Mouse (Mus musculus) lung, adult 2 months (tissue): Measurements from ENCODE around the gene Slc35f1. TPM values are rescaled to one million over a fixed set of nuclear protein-coding genes. Genes with fewer than 3 reads are reported as not detected.

Experiments used
- DNase-seq: peaks from one replicate; pipeline ENCODE4 v3.0.0; 2022
- H3K4me1 ChIP-seq: fragments of 200-500 bp; 2 replicates; pipeline ENCODE4 v1.6.1; 2011; ENCODE audit warnings: low read length; ENCODE audit not compliant: control insufficient read depth, insufficient read depth
- H3K4me3 ChIP-seq: fragments of 200-500 bp; replicated peaks from 2 replicates; pipeline ENCODE3; 2011; ENCODE audit warnings: low read depth, mild to moderate bottlenecking, control low read depth, low read length; ENCODE audit errors: extremely low read depth
- CTCF ChIP-seq: fragments of 200-500 bp; IDR thresholded peaks from 2 replicates; pipeline ENCODE4 v1.5.1; 2011; ENCODE audit warnings: mild to moderate bottlenecking, low read length, control low read depth; ENCODE audit not compliant: insufficient read depth
- POLR2A ChIP-seq: fragments of 200-500 bp; IDR thresholded peaks from 2 replicates; pipeline ENCODE4 v1.6.1; 2011; ENCODE audit warnings: low read depth, mild to moderate bottlenecking, control low read depth, low read length, borderline replicate concordance; ENCODE audit errors: extremely low read depth
- WGBS: fragments of 180-500 bp; shearing (Covaris S2); methylation state at CpG from one replicate; pipeline ENCODE4 v1.1.7; 2018; 5-methylcytosine and 5-hydroxymethylcytosine counted together
- polyA plus RNA-seq: library from polyadenylated mRNA; depleted of rRNA; stranded (reverse); fragments of >200 nt; gene quantifications from 2 replicates; pipeline ENCODE4 v1.2.3, GENCODE M21; 2012

Gene Slc35f1
- polyA plus RNA-seq, 1 experiment, result 0.27 TPM

GRCm38 (mm10) chr10:53124365-53124764 lies 434.0 kb downstream of the Slc35f1 start:
- WGBS, result 50% methylated on average over 6 of the region's 6 CpGs
- Histone ChIP-seq H3K4me3 (no peak overlapping the region), H3K4me1 (no peaks in the 10 kb centered on the region)
- TF ChIP-seq CTCF (no peak), POLR2A (no peak)
- no peak for DNase-seq

GRCm38 (mm10) chr10:53132707-53133106 lies 442.4 kb downstream of the Slc35f1 start:
- H3K4me1 ChIP-seq, result no peaks in the 10 kb centered on the region
- TF ChIP-seq CTCF (no peak), POLR2A (no peak)
- no peak overlapping the region for H3K4me3 ChIP-seq
- no peak for DNase-seq
- WGBS, result 47% methylated on average over 1 of the region's 1 CpGs

- H3K4me1 ChIP-seq, result no peaks in the 10 kb centered on the region
- H3K4me3 ChIP-seq, result no peak overlapping the region
- no peak for DNase-seq
- WGBS, result 51% methylated on average over 2 of the region's 2 CpGs
- TF ChIP-seq CTCF (no peak), POLR2A (no peak)
These were observed 460.0 kb downstream of the Slc35f1 start for GRCm38 (mm10) chr10:53150321-53150720.

- DNase-seq, result no peak
- Histone ChIP-seq H3K4me1 (no peaks in the 10 kb centered on the region), H3K4me3 (no peak overlapping the region)
- TF ChIP-seq CTCF (no peak), POLR2A (no peak)
- WGBS, result 85% methylated on average over 2 of the region's 2 CpGs
These were observed 460.6 kb downstream of the Slc35f1 start for GRCm38 (mm10) chr10:53150916-53151315.

GRCm38 (mm10) chr10:53156374-53156773 lies 466.0 kb downstream of the Slc35f1 start:
- 49% methylated on average over 7 of the region's 7 CpGs for WGBS
- Histone ChIP-seq H3K4me1 (no peaks in the 10 kb centered on the region), H3K4me3 (no peak overlapping the region)
- no peak for DNase-seq
- TF ChIP-seq CTCF, result no peak
- TF ChIP-seq POLR2A, result no peak

GRCm38 (mm10) chr10:53157740-53158139 lies 467.4 kb downstream of the Slc35f1 start:
- Histone ChIP-seq H3K4me1 (no peaks in the 10 kb centered on the region), H3K4me3 (no peak overlapping the region)
- TF ChIP-seq CTCF (no peak), POLR2A (no peak)
- no peak for DNase-seq
- 32% methylated on average over 2 of the region's 2 CpGs for WGBS
